In the genomic region with DNA sequence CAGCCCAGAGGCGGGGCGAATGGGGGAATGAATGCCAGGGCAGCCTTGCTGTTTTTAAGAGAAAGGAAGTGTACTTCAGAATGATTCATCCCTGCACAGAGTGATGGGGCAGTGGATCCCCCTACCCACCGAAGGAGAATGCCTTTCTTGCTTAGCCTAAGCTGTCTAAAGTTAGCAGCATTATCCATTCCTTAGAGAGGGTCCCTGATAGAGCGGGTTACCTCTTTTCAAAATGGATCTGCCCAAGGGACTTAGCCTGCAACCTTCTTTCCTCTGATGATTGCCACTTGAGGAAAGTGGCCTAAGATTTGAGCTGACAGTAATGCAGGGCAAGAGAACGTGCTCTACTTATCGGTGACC, we compare ENCODE assay signal across 9 mouse cellular contexts.
A peak's percentile ranks its signal among the peaks of the same experiment; 100 is the strongest.
DNase-seq lines count a peak whose midpoint lies in the region; ATAC-seq and TF ChIP-seq lines count a peak whose summit lies in the region.
"Had no signal": no experiment of that assay in that cellular context is flagged by ENCODE, and none has a peak within 500 bp of the region (broad histone marks: within the 10 kb centered on the region; RNA-seq: fewer than 3 reads in every experiment).

No protein-coding gene starts in this region.

- H3K27ac ChIP-seq in kidney, embryonic 16.5 days (ENCODE audit: low read length): no peak overlapping the region
- H3K27ac ChIP-seq in embryonic facial prominence, embryonic 13.5 days: no peak overlapping the region
- H3K27ac ChIP-seq in forebrain, postnatal 0 days (ENCODE audit: low read depth, low read length): no peak overlapping the region
- H3K27ac ChIP-seq in midbrain, embryonic 12.5 days (replicated peaks): no peak overlapping the region
- H3K27ac ChIP-seq: macrophage had no signal

- H3K4me1 ChIP-seq in kidney, embryonic 16.5 days (ENCODE audit: insufficient read depth, low read length): peaks cover 9% of the 10 kb centered on the region
- H3K4me1 ChIP-seq in embryonic facial prominence, embryonic 13.5 days: no peaks in the 10 kb centered on the region
- no peaks in the 10 kb centered on the region for H3K4me1 ChIP-seq in forebrain, postnatal 0 days (ENCODE audit: insufficient read depth)
- no peaks in the 10 kb centered on the region for H3K4me1 ChIP-seq in midbrain, embryonic 12.5 days

- TF ChIP-seq CTCF in forebrain, postnatal 0 days (IDR thresholded peaks at IDR 0.05; ENCODE audit: low read depth): no peak

- no peaks in the 10 kb centered on the region for H3K9me3 ChIP-seq in kidney, embryonic 16.5 days (ENCODE audit: low read length)
- no peaks in the 10 kb centered on the region for H3K9me3 ChIP-seq in embryonic facial prominence, embryonic 13.5 days
- no peaks in the 10 kb centered on the region for H3K9me3 ChIP-seq in forebrain, postnatal 0 days (ENCODE audit: low read length)
- no peaks in the 10 kb centered on the region for H3K9me3 ChIP-seq in midbrain, embryonic 12.5 days

- DNase-seq in kidney, adult 18-20 months: no peak
- no peak for DNase-seq in forebrain, postnatal 0 days
- DNase-seq in gastrocnemius, adult 18-20 months (ENCODE audit: low spot score): no peak
- DNase-seq in cerebellum, adult 18-20 months: no peak

- no peak overlapping the region for H3K4me3 ChIP-seq in kidney, embryonic 16.5 days (ENCODE audit: low read length)
- no peak overlapping the region for H3K4me3 ChIP-seq in embryonic facial prominence, embryonic 13.5 days
- no peak overlapping the region for H3K4me3 ChIP-seq in forebrain, postnatal 0 days (ENCODE audit: low read depth, low read length)
- H3K4me3 ChIP-seq in midbrain, embryonic 12.5 days: no peak overlapping the region

- H3K4me2 ChIP-seq in kidney, embryonic 16.5 days (replicated peaks; ENCODE audit: low read depth, low read length): peak overlapping the region; percentile 57
- H3K4me2 ChIP-seq in embryonic facial prominence, embryonic 13.5 days: peak overlapping the region; percentile 59
- H3K4me2 ChIP-seq in forebrain, postnatal 0 days (ENCODE audit: low read depth): peak overlapping the region; percentile 51
- peak overlapping the region; percentile 57 for H3K4me2 ChIP-seq in midbrain, embryonic 12.5 days (replicated peaks)

- H3K9ac ChIP-seq in kidney, embryonic 16.5 days (replicated peaks; ENCODE audit: low read length): peak overlapping the region; percentile 35; the same call in 1 of the 2 replicates
- H3K9ac ChIP-seq in embryonic facial prominence, embryonic 13.5 days: no peak overlapping the region
- no peak overlapping the region; the same call in 1 of the 2 replicates for H3K9ac ChIP-seq in forebrain, postnatal 0 days
- H3K9ac ChIP-seq in midbrain, embryonic 12.5 days (replicated peaks): no peak overlapping the region

- no peak; the same call in 1 of the 2 replicates for ATAC-seq in kidney, embryonic 16.5 days (ENCODE audit: low FRiP score, low TSS enrichment)
- no peak for ATAC-seq in embryonic facial prominence, embryonic 13.5 days (ENCODE audit: insufficient number of reproducible peaks, insufficient read depth, low FRiP score, low TSS enrichment, low read depth)
- ATAC-seq in forebrain, postnatal 0 days: no peak
- no peak for ATAC-seq in midbrain, embryonic 12.5 days (ENCODE audit: low FRiP score, low read depth)
- ATAC-seq in activated CD4-positive, CD25-positive, alpha-beta regulatory T cell, adult 4 months: no peak

- no peaks in the 10 kb centered on the region for H3K36me3 ChIP-seq in kidney, embryonic 16.5 days (ENCODE audit: insufficient read depth, low read length)
- H3K36me3 ChIP-seq in embryonic facial prominence, embryonic 13.5 days: no peaks in the 10 kb centered on the region
- no peaks in the 10 kb centered on the region for H3K36me3 ChIP-seq in forebrain, postnatal 0 days (ENCODE audit: insufficient read depth)
- no peaks in the 10 kb centered on the region for H3K36me3 ChIP-seq in midbrain, embryonic 12.5 days

- peaks cover 40% of the 10 kb centered on the region for H3K27me3 ChIP-seq in kidney, embryonic 16.5 days (ENCODE audit: insufficient read depth, low read length)
- peaks cover 53% of the 10 kb centered on the region for H3K27me3 ChIP-seq in embryonic facial prominence, embryonic 13.5 days
- H3K27me3 ChIP-seq in forebrain, postnatal 0 days (ENCODE audit: insufficient read depth, low read length): no peaks in the 10 kb centered on the region
- H3K27me3 ChIP-seq in midbrain, embryonic 12.5 days: peaks cover 53% of the 10 kb centered on the region

- 49% methylated on average over 6 of the region's 6 CpGs for WGBS in kidney, embryonic 16.5 days
- WGBS in embryonic facial prominence, embryonic 13.5 days: 34% methylated on average over 6 of the region's 6 CpGs
- 38% methylated on average over 6 of the region's 6 CpGs for WGBS in forebrain, postnatal 0 days
- WGBS in midbrain, embryonic 12.5 days: 44% methylated on average over 6 of the region's 6 CpGs
